Mouse (Mus musculus): Measurements from ENCODE around the gene Pou6f1. TPM values are rescaled to one million over a fixed set of nuclear protein-coding genes. Genes with fewer than 3 reads are reported as not detected.
"Not testable (repeated sequence)": the region's sequence is repeated elsewhere in the genome, so short reads cannot be mapped to it uniquely, and the experiment has no call there.

Gene Pou6f1
- polyA plus RNA-seq, 1 experiment from 2014 or later, result 0.14 TPM

DNA sequence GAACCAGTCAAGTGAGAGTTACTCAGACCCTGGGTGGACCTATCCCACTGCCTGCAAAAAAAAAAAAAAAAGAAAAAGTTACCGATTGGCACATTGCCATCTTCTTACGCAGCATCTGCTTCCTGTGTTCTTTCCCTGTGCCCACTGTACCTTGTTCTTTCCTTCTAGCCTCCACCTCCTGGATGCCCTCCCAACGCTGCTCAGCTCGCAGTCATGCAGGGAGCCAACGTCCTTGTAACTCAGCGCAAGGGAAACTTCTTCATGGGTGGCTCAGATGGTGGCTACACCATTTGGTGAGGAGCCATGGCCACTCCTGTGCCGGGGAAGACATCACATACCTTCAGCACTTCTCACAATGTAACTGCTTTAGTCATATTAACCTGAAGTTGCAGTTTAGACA, 19.4 kb upstream of the Pou6f1 start:
- no peak for ATAC-seq (ENCODE audit: insufficient read depth)
- no peak overlapping the region for H3K9ac ChIP-seq
- H3K4me1 ChIP-seq (replicated peaks), result peaks cover 27% of the 10 kb centered on the region
- H3K36me3 ChIP-seq (replicated peaks), result peaks cover 53% of the 10 kb centered on the region
- 86% methylated on average over 7 of the region's 7 CpGs for WGBS (ENCODE audit: insufficient replicate concordance)
- H3K27ac ChIP-seq (replicated peaks), result no peak overlapping the region
- H3K27me3 ChIP-seq, result no peaks in the 10 kb centered on the region
- H3K4me3 ChIP-seq (replicated peaks), result no peak overlapping the region
- no peaks in the 10 kb centered on the region for H3K9me3 ChIP-seq (replicated peaks)
- H3K4me2 ChIP-seq, result no peak overlapping the region

DNA sequence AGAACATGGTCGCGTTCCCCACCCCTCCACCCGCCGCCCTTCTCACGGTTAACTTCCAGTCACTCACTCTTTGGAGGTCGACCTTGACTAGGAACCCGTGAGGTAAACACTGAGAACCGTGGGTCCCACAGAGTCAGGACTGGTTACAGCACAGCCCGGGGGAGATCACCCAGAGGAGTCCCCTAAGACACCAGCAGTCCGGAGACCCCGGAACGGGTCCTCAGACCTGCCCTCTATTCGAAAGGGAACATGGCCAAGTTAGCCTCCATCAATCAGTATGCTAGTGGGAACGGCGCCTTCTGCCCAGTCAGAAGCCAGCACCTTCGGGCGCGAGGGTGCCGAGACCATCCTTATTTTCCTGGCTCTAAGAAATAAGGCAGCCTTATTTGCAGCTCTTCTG, 16.4 kb upstream of the Pou6f1 start:
- ATAC-seq (ENCODE audit: insufficient read depth), result no peak
- H3K4me3 ChIP-seq (replicated peaks), result peak overlapping the region; percentile 93
- no peaks in the 10 kb centered on the region for H3K27me3 ChIP-seq
- peaks cover 30% of the 10 kb centered on the region for H3K4me1 ChIP-seq (replicated peaks)
- H3K9me3 ChIP-seq (replicated peaks), result no peaks in the 10 kb centered on the region
- H3K4me2 ChIP-seq, result peak overlapping the region; percentile 82
- H3K9ac ChIP-seq, result peak overlapping the region; percentile 96
- H3K27ac ChIP-seq (replicated peaks), result peak overlapping the region; percentile 98
- H3K36me3 ChIP-seq (replicated peaks), result peaks cover 47% of the 10 kb centered on the region
- 0% methylated on average over 19 of the region's 19 CpGs for WGBS (ENCODE audit: insufficient replicate concordance)

DNA sequence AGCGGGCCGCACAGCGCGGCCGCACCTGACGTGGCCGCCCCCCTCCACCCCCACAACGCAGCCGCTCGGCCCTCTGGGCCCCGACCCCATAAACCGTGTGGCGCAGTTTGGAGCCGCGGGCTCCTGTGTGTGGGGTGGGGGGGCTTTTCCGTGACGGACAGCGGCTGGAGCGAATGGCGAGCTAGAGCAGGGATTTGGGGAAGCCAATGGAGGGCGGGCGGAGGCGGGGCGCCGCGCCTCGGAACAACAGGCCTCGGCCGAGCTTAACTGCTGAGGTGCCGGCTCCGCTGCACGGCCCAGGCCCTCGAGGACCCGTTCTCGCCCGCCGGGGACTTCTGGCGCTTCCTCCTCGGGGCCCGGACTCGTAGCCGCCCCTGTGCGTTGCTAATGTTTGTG, 16.0 kb upstream of the Pou6f1 start:
- WGBS (ENCODE audit: insufficient replicate concordance), result 0% methylated on average over 43 of the region's 43 CpGs
- ATAC-seq (ENCODE audit: insufficient read depth), result peak; percentile 74
- peak overlapping the region; percentile 82 for H3K4me2 ChIP-seq

DNA sequence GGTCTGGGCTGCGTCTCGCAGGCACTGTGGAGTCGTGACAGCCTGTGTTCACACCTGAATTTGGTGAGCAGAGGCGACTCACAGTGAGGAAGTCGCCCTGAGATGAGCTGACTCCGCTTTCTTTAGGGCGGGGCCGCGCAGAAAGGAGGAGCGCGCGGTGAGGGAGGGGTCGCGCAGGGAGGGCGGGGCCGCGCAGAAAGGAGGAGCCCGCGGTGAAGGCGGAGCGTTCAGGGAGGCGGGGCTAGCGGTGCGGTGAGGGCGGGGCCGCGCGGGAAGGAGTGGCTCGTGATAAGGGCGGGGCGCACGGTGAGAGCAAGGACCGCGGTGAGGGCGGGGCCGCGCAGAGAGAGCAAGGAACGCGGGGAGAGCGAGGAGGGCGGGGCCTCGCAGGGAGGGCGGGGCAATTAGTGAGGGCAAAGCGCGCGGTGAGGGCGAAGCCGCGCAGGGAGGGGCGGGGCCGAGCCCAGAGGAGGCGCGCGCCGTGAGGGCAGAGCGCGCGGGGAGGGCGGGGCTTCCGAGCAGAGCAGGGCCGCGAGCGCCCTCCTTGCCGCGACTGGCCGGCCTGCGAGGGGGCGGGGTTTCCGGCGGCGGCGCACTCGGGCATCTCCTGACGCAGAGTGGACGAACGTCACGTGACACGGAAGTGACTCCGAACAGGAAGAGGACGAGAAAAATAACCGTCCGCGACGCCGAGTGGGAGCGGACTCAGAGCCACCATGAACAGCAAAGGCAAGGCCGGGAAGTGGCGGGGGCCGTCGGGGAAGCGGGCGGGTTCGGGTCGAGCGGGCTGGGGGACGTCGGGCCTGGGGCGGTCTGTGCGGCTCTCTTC, 15.4 kb upstream of the Pou6f1 start, which contains the start of gene Dazap2:
Dazap2 (plus strand) TSS at position 354 of the 829 bp plus-strand sequence.
- Histone ChIP-seq H3K9me3 (replicated peaks) (no peaks in the 10 kb centered on the region), H3K36me3 (replicated peaks) (peaks cover 38% of the 10 kb centered on the region), H3K27me3 (no peaks in the 10 kb centered on the region), H3K4me2 (peak within 1 kb of the TSS; percentile 88), H3K9ac (peak within 1 kb of the TSS; percentile 96), H3K27ac (replicated peaks) (peak within 1 kb of the TSS; percentile 98), H3K4me1 (replicated peaks) (peaks cover 30% of the 10 kb centered on the region), H3K4me3 (replicated peaks) (peak within 1 kb of the TSS; percentile 93)
- under 1% methylated on average over 97 of the region's 99 CpGs for WGBS (ENCODE audit: insufficient replicate concordance)
- peak; percentile 86 for ATAC-seq (ENCODE audit: insufficient read depth)

More for the DNA sequence above, 16.0 kb upstream of the Pou6f1 start:
- Histone ChIP-seq H3K27me3 (no peaks in the 10 kb centered on the region), H3K9ac (peak overlapping the region; percentile 96), H3K27ac (replicated peaks) (peak overlapping the region; percentile 98), H3K4me3 (replicated peaks) (peak overlapping the region; percentile 93), H3K36me3 (replicated peaks) (peaks cover 44% of the 10 kb centered on the region), H3K4me1 (replicated peaks) (peaks cover 30% of the 10 kb centered on the region), H3K9me3 (replicated peaks) (no peaks in the 10 kb centered on the region)

DNA sequence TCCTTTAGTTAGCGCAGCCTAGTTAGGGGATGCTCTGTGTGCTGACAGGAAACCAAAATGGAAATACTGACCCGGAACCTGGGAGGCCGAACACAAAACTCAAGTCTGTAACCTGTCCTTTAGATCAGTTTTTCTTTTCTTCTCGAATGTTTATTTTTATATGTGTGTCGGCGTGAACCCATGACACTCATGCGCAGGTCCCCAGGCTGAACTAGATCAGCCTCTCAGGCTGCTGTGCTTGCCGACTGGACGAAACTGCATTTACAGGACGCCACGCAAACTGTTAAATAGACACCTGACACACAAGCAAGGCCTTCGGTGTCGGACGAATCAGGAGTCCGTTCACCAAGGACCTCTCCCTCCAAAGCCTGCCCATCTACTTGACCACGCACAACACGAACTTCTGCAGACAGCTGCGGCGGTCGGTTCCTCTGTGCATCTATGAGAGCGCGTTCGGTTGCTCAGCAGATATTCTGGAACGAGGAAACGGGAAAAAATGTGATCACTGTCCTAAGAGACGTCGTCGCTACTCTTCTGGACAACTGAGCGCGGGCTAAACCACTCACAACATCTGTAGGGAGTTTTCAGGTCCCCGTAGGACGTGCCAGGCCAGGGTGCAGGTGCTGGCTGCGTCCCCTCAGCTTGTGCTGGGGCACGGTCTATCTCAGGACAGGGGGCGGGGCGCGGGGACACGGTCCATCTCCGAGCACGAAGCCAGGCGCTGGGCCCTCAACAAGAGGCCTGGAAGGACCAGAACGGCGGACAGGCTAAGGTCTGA, 14.6 kb upstream of the Pou6f1 start:
- Histone ChIP-seq H3K4me1 (replicated peaks) (peaks cover 30% of the 10 kb centered on the region), H3K9me3 (replicated peaks) (no peaks in the 10 kb centered on the region), H3K4me2 (peak overlapping the region; percentile 88), H3K27me3 (no peaks in the 10 kb centered on the region), H3K36me3 (replicated peaks) (peaks cover 30% of the 10 kb centered on the region), H3K9ac (peak overlapping the region; percentile 72), H3K27ac (replicated peaks) (peak overlapping the region; percentile 98), H3K4me3 (replicated peaks) (peak overlapping the region; percentile 93)
- WGBS (ENCODE audit: insufficient replicate concordance), result 11% methylated on average over 43 of the region's 43 CpGs
- peak; percentile 57 for ATAC-seq (ENCODE audit: insufficient read depth)

DNA sequence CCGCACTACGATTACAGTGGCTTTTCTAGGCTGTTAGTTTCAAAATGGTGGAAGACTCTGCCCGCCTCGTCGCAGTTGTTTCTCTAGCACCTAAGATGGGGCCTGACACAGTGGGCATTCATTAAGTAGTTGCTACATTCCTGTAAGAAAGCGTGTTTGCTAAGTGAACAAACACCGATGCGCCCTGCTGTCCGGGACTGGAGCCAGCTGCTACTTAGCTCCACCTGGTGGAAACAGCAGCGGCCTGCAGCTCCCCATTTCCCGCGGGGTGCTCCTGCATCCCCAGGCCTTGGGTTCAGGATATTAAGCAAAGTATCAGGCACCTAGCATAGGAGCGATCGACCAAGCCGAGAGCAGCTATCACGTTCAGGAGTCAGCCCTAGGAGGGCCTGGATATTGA, 13.8 kb upstream of the Pou6f1 start:
- H3K4me1 ChIP-seq (replicated peaks), result peaks cover 30% of the 10 kb centered on the region
- ATAC-seq (ENCODE audit: insufficient read depth), result no peak
- 11% methylated on average over 16 of the region's 16 CpGs for WGBS (ENCODE audit: insufficient replicate concordance)
- no peak overlapping the region for H3K9ac ChIP-seq
- H3K36me3 ChIP-seq (replicated peaks), result peaks cover 22% of the 10 kb centered on the region
- H3K27me3 ChIP-seq, result no peaks in the 10 kb centered on the region
- H3K4me2 ChIP-seq, result peak overlapping the region; percentile 88
- peak overlapping the region; percentile 17; the same call in 1 of the 2 replicates for H3K4me3 ChIP-seq (replicated peaks)
- H3K9me3 ChIP-seq (replicated peaks), result no peaks in the 10 kb centered on the region
- H3K27ac ChIP-seq (replicated peaks), result no peak overlapping the region

DNA sequence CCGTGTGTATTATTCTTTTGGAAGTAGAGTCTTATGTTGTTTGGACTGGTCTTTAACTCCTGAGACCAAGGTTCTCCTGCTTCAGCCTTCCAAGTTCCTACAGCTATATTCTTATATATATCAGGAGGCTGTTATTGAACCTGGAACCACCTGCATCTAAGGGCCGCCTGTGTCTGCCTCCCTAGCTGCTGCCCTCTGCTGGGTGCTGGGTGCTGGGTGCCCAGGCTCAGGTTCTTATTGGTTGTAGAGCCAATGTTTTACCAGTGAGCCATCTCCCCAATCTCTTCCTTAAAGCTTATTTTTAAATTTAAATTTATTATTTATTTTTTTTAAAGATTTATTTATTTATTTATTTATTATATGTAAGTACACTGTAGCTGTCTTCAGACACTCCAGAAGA, 12.6 kb upstream of the Pou6f1 start:
- WGBS (ENCODE audit: insufficient replicate concordance), result 57% methylated on average over 2 of the region's 2 CpGs
- H3K4me3 ChIP-seq (replicated peaks), result no peak overlapping the region
- H3K27me3 ChIP-seq, result peaks cover 4% of the 10 kb centered on the region; the same call in 1 of the 2 replicates
- H3K9me3 ChIP-seq (replicated peaks), result no peaks in the 10 kb centered on the region
- H3K4me2 ChIP-seq, result no peak overlapping the region
- peaks cover 10% of the 10 kb centered on the region for H3K36me3 ChIP-seq (replicated peaks)
- no peak overlapping the region for H3K27ac ChIP-seq (replicated peaks)
- no peak overlapping the region for H3K9ac ChIP-seq
- H3K4me1 ChIP-seq (replicated peaks), result peaks cover 30% of the 10 kb centered on the region
- no peak for ATAC-seq (ENCODE audit: insufficient read depth)

DNA sequence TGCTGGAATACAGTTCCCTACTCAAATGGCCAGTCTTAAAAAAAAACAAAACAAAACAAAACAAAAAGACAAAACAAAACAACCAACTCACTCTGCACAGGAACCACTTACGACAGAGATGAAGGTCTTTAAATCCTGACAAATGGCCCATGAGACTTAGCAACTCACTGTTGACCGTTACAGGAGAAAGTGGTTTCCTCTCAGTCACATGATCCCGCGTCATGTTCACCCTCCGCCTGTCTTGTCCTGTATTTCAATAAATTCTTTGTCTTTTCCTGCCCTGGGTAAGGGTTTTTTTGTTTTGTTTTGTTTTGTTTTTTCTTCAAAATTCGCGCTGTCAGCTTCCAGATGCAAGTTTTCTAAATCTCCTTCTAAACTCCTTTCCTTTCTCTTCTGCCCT, 12.2 kb upstream of the Pou6f1 start:
- 48% methylated on average over 7 of the region's 7 CpGs for WGBS (ENCODE audit: insufficient replicate concordance)
- peaks cover 5% of the 10 kb centered on the region for H3K36me3 ChIP-seq (replicated peaks)
- no peak overlapping the region for H3K4me3 ChIP-seq (replicated peaks)
- no peak for ATAC-seq (ENCODE audit: insufficient read depth)
- H3K27ac ChIP-seq (replicated peaks), result no peak overlapping the region
- H3K27me3 ChIP-seq, result peaks cover 6% of the 10 kb centered on the region; the same call in 1 of the 2 replicates
- H3K9me3 ChIP-seq (replicated peaks), result no peaks in the 10 kb centered on the region
- peaks cover 27% of the 10 kb centered on the region for H3K4me1 ChIP-seq (replicated peaks)
- H3K4me2 ChIP-seq, result no peak overlapping the region
- no peak overlapping the region for H3K9ac ChIP-seq

DNA sequence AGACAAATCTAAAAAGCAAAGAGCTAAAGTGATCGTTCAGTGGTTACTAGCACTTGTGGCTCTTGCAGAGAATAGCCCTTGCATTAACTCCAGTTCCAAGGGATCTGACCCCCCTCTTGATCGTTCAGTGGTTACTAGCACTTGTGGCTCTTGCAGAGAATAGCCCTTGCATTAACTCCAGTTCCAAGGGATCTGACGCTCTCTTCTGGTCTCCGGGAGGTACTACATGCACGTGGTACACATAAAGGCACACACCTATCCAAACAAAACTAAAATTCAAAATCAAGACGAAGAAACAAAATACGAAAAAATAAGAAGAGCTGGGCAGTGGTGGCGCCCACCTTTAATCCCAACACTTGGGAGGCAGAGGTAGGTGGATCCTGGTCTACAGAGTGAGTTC, 6.9 kb upstream of the Pou6f1 start:
- H3K4me1 ChIP-seq (replicated peaks); H3K9me3 ChIP-seq (replicated peaks); H3K4me2 ChIP-seq; H3K9ac ChIP-seq; ATAC-seq (ENCODE audit: insufficient read depth); H3K36me3 ChIP-seq (replicated peaks); H3K4me3 ChIP-seq (replicated peaks); H3K27ac ChIP-seq (replicated peaks): not testable (repeated sequence)
- H3K27me3 ChIP-seq, result peaks cover 43% of the 10 kb centered on the region
- WGBS (ENCODE audit: insufficient replicate concordance), result 66% methylated on average over 8 of the region's 8 CpGs

DNA sequence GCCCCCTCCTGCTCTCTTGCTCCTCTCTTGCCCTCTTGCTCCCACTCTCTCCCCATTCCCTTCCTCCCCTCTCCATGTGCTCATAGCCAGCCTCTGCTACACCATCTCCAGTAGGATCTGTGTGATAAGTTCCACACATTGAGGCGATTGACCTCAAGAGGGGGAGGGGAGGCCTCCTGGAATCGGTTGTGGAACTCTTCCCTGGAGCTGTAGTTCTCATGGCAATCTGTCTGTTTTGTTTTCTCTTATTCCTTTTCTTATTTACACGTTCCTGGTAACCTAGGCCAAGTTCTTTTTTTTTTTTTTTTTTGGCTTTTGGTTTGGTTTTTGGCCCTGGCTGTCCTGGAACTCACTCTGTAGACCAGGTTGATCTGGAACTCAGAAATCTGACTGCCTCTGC, 1.9 kb upstream of the Pou6f1 start:
- peaks cover 83% of the 10 kb centered on the region for H3K27me3 ChIP-seq
- 31% methylated on average over 3 of the region's 3 CpGs for WGBS (ENCODE audit: insufficient replicate concordance)

DNA sequence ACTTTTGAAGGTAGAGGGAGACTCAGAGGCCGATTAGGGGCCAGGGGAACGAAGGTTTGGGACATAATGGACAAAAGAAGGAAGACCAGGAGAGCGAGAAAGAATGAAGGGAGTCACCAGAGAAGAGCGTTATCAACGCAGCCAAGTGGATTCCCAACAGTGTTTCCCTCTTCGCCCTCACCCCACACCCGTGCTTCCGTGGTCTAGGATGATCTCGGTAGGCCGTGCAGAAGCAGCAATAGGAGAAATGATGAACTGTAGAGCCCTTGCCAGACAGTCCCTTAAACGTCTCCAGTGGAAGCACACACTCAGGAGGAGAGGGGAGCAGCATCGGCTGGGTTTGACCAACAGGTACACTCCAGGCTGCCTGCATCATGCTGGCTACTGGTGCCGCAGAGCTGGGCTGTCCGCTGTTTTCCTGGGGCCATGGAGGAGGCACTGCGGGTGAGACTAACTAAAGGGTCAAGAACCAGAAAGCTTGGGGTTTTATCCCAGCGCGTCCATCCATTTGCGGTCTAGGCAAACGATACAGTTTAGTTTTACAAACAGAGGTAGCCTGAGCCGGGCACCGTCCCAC, 1.0 kb upstream of the Pou6f1 start:
- peak overlapping the region; percentile 61; the same call in 1 of the 2 replicates for H3K4me3 ChIP-seq (replicated peaks)

More for the DNA sequence above, 1.9 kb upstream of the Pou6f1 start:
- no peak overlapping the region for H3K4me2 ChIP-seq
- H3K4me1 ChIP-seq (replicated peaks), result peaks cover 25% of the 10 kb centered on the region
- no peaks in the 10 kb centered on the region for H3K9me3 ChIP-seq (replicated peaks)
- no peak overlapping the region for H3K27ac ChIP-seq (replicated peaks)
- H3K36me3 ChIP-seq (replicated peaks), result no peaks in the 10 kb centered on the region
- ATAC-seq (ENCODE audit: insufficient read depth), result no peak
- H3K4me3 ChIP-seq (replicated peaks), result no peak overlapping the region
- H3K9ac ChIP-seq, result no peak overlapping the region

More for the DNA sequence above, 1.0 kb upstream of the Pou6f1 start:
- Histone ChIP-seq H3K9ac (no peak overlapping the region), H3K9me3 (replicated peaks) (no peaks in the 10 kb centered on the region), H3K27ac (replicated peaks) (no peak overlapping the region), H3K27me3 (peaks cover 85% of the 10 kb centered on the region), H3K36me3 (replicated peaks) (no peaks in the 10 kb centered on the region), H3K4me1 (replicated peaks) (peaks cover 25% of the 10 kb centered on the region), H3K4me2 (peak overlapping the region; percentile 85; the same call in 1 of the 2 replicates)
- no peak for ATAC-seq (ENCODE audit: insufficient read depth)
- 24% methylated on average over 21 of the region's 21 CpGs for WGBS (ENCODE audit: insufficient replicate concordance)

Measured in liver, embryonic 15.5 days (tissue).